Mouse (Mus musculus): ENCODE results near the gene Cyp2d22.

- TF ChIP-seq CTCF (IDR thresholded peaks at IDR 0.05; ENCODE audit: extremely low read depth, insufficient read length, insufficient replicate concordance, low read depth, low read length) (no peak), POLR2A (IDR thresholded peaks at IDR 0.05; ENCODE audit: low read depth, low read length) (no peak)
These were observed 2.4 kb downstream of the Cyp2d22 start for GRCm38 (mm10) chr15:82377701-82378100.

Data from small intestine, adult 2 months (tissue).